In genomic region chr5:35695815-35696214, GRCm38 (mm10) we compare ENCODE assay signal across 8 mouse cellular contexts. TPM values are rescaled to one million over a fixed set of nuclear protein-coding genes. Genes with fewer than 3 reads are reported as not detected.
DNase-seq lines count a peak whose midpoint lies in the region; ATAC-seq lines count a peak whose summit lies in the region.
"Had no signal": no experiment of that assay in that cellular context is flagged by ENCODE, and none has a peak within 500 bp of the region (broad histone marks: within the 10 kb centered on the region; RNA-seq: fewer than 3 reads in every experiment).

No protein-coding gene starts in this region.

- ATAC-seq in hindbrain, embryonic 11.5 days (ENCODE audit: low FRiP score), result no peak
- ATAC-seq in hindbrain, embryonic 16.5 days, result no peak

- H3K4me2 ChIP-seq in hindbrain, embryonic 11.5 days (replicated peaks; ENCODE audit: low read depth, low read length), result no peak overlapping the region
- no peak overlapping the region for H3K4me2 ChIP-seq in hindbrain, embryonic 16.5 days (ENCODE audit: low read length)
- H3K4me2 ChIP-seq: hindbrain, embryonic 13.5 days had no signal

- peak; percentile 46 for DNase-seq in hindbrain, embryonic 11.5 days (ENCODE audit: low spot score)
- peak; percentile 41 to 45 for DNase-seq in right cerebral cortex, adult 2 months (ENCODE audit: low spot score in 2 of 2)
- DNase-seq in right cerebral cortex, postnatal 25 days, result no peak
- DNase-seq in embryo, embryonic 10.5 days (ENCODE audit: low spot score), result peak; percentile 63
- peak; percentile 48 for DNase-seq in testis, postnatal 10 days (ENCODE audit: low spot score)
- no peak for DNase-seq in thymus, adult 18-20 months

- no peaks in the 10 kb centered on the region for H3K9me3 ChIP-seq in hindbrain, embryonic 11.5 days (ENCODE audit: control insufficient read depth, low read length)
- no peaks in the 10 kb centered on the region for H3K9me3 ChIP-seq in hindbrain, embryonic 16.5 days (ENCODE audit: control insufficient read depth, low read length)
- H3K9me3 ChIP-seq: hindbrain, embryonic 13.5 days had no signal

- H3K36me3 ChIP-seq in hindbrain, embryonic 11.5 days (ENCODE audit: control insufficient read depth, insufficient read depth, low read length), result no peaks in the 10 kb centered on the region
- H3K36me3 ChIP-seq in hindbrain, embryonic 16.5 days (ENCODE audit: control insufficient read depth, insufficient read depth, low read length), result no peaks in the 10 kb centered on the region
- H3K36me3 ChIP-seq: hindbrain, embryonic 13.5 days had no signal

- H3K27me3 ChIP-seq in hindbrain, embryonic 11.5 days (ENCODE audit: control insufficient read depth, insufficient read depth, low read length), result no peaks in the 10 kb centered on the region
- H3K27me3 ChIP-seq in hindbrain, embryonic 16.5 days (replicated peaks; ENCODE audit: control insufficient read depth, insufficient read depth, low read length), result no peaks in the 10 kb centered on the region

- H3K4me3 ChIP-seq in hindbrain, embryonic 11.5 days (ENCODE audit: low read depth, low read length), result no peak overlapping the region
- no peak overlapping the region for H3K4me3 ChIP-seq in hindbrain, embryonic 16.5 days (ENCODE audit: low read length)
- H3K4me3 ChIP-seq: hindbrain, embryonic 13.5 days had no signal

- no peak overlapping the region for H3K27ac ChIP-seq in hindbrain, embryonic 11.5 days (ENCODE audit: low read depth, low read length)
- no peak overlapping the region for H3K27ac ChIP-seq in hindbrain, embryonic 16.5 days (ENCODE audit: low read depth, low read length)
- H3K27ac ChIP-seq: hindbrain, embryonic 13.5 days had no signal

- 29% methylated on average over 5 of the region's 5 CpGs for WGBS in hindbrain, embryonic 11.5 days
- 27% methylated on average over 5 of the region's 5 CpGs for WGBS in hindbrain, embryonic 16.5 days

- H3K9ac ChIP-seq in hindbrain, embryonic 11.5 days (ENCODE audit: low read depth, low read length), result no peak overlapping the region
- no peak overlapping the region for H3K9ac ChIP-seq in hindbrain, embryonic 16.5 days (ENCODE audit: low read depth, low read length)
- H3K9ac ChIP-seq: hindbrain, embryonic 13.5 days had no signal

- no peaks in the 10 kb centered on the region for H3K4me1 ChIP-seq in hindbrain, embryonic 11.5 days (replicated peaks; ENCODE audit: control insufficient read depth, insufficient read depth, low read length)
- no peaks in the 10 kb centered on the region for H3K4me1 ChIP-seq in hindbrain, embryonic 16.5 days (ENCODE audit: control insufficient read depth, insufficient read depth, low read depth, low read length)

RNA-seq across cellular contexts. Expression of gene Htra3, which starts 16.2 kb away (rescaled TPM):
- polyA plus RNA-seq in hindbrain, embryonic 11.5 days (2014; fragmentation: Nextera tagmentation; extraction: Ambion mirVana), result 4.7 and 6.2 TPM in 2 replicates
- 17.3 and 25.5 TPM in 2 replicates for polyA plus RNA-seq in hindbrain, embryonic 16.5 days (2015; fragmentation: Nextera tagmentation; extraction: Ambion mirVana)

RNA-seq across cellular contexts. Expression of gene Sh3tc1, which starts 44.0 kb away (rescaled TPM):
- polyA plus RNA-seq in hindbrain, embryonic 11.5 days (2014; fragmentation: Nextera tagmentation; extraction: Ambion mirVana), result 1.5 and 2.4 TPM in 2 replicates
- 2.6 and 2.7 TPM in 2 replicates for polyA plus RNA-seq in hindbrain, embryonic 16.5 days (2015; fragmentation: Nextera tagmentation; extraction: Ambion mirVana)

Comparison
In these comparisons a context has a peak if more than half of its experiments do, and no peak if none do; other contexts are left out.
1. DNase-seq: peak in hindbrain, embryonic 11.5 days (single experiment), right cerebral cortex, adult 2 months (2 of 2), embryo, embryonic 10.5 days (single experiment) and testis, postnatal 10 days (single experiment); none in right cerebral cortex, postnatal 25 days (single experiment) and thymus, adult 18-20 months (0 of 2).